Mouse (Mus musculus) liver, embryonic 15.5 days (tissue): ENCODE measurements around the gene Hs3st2. TPM values are rescaled to one million over a fixed set of nuclear protein-coding genes. Genes with fewer than 3 reads are reported as not detected.

ENCODE experiments used
- ATAC-seq: fragments of 200-750 bp; cut with Nextera tagmentation; 2 replicates; pipeline ENCODE4 v1.8.0; 2017; ENCODE audit warnings: moderate number of reproducible peaks, mild to moderate bottlenecking, moderate library complexity; ENCODE audit not compliant: insufficient read depth
- H3K27ac ChIP-seq: fragments of 300-500 bp; sonication (generic); replicated peaks from 2 replicates; pipeline ENCODE4 v1.5.1; 2015; ENCODE audit warnings: mild to moderate bottlenecking, inconsistent platforms
- H3K27me3 ChIP-seq: fragments of 300-500 bp; sonication (generic); 2 replicates; pipeline ENCODE4 v1.6.1; 2015; ENCODE audit warnings: mild to moderate bottlenecking, inconsistent platforms
- H3K36me3 ChIP-seq: fragments of 300-500 bp; sonication (generic); replicated peaks from 2 replicates; pipeline ENCODE4 v1.6.1; 2015; ENCODE audit warnings: moderate library complexity, mild to moderate bottlenecking, inconsistent platforms
- H3K4me1 ChIP-seq: fragments of 300-500 bp; sonication (generic); replicated peaks from 2 replicates; pipeline ENCODE4 v1.6.1; 2015; ENCODE audit warnings: inconsistent platforms
- H3K4me2 ChIP-seq: fragments of 300-500 bp; sonication (generic); 2 replicates; pipeline ENCODE4 v1.6.1; 2015; ENCODE audit warnings: moderate library complexity, mild to moderate bottlenecking, inconsistent platforms
- H3K4me3 ChIP-seq: fragments of 300-500 bp; sonication (generic); replicated peaks from 2 replicates; pipeline ENCODE4 v1.5.1; 2015; ENCODE audit warnings: mild to moderate bottlenecking, inconsistent platforms
- H3K9ac ChIP-seq: fragments of 300-500 bp; sonication (generic); 2 replicates; pipeline ENCODE4 v1.6.1; 2015; ENCODE audit warnings: moderate library complexity, mild to moderate bottlenecking, inconsistent platforms
- H3K9me3 ChIP-seq: fragments of 300-500 bp; sonication (generic); replicated peaks from 2 replicates; pipeline ENCODE4 v1.6.1; 2016; ENCODE audit warnings: inconsistent platforms
- WGBS: fragments of 180-500 bp; shearing (Covaris S2); methylation state at CpG from one replicate; pipeline ENCODE4 v1.1.7; 2015; ENCODE audit warnings: mixed read lengths; ENCODE audit not compliant: insufficient replicate concordance; 5-methylcytosine and 5-hydroxymethylcytosine counted together
- polyA plus RNA-seq: library from polyadenylated mRNA; unstranded; fragments of >200 nt; fragmentation: Nextera tagmentation; extraction: Ambion mirVana; gene quantifications from 2 replicates; pipeline ENCODE4 v1.2.1, GENCODE M21; 2015

Hs3st2 gene
- polyA plus RNA-seq, 1 experiment from 2014 or later, result not detected

GRCm38 (mm10) chr7:121393884-121394283 lies 2.2 kb downstream of the Hs3st2 start:
- Histone ChIP-seq H3K9ac (no peak overlapping the region), H3K4me2 (no peak overlapping the region), H3K27me3 (peaks cover 39% of the 10 kb centered on the region), H3K4me3 (no peak overlapping the region), H3K9me3 (no peaks in the 10 kb centered on the region), H3K27ac (no peak overlapping the region), H3K4me1 (no peaks in the 10 kb centered on the region), H3K36me3 (no peaks in the 10 kb centered on the region)
- ATAC-seq, result no peak
- 45% methylated on average over 1 of the region's 1 CpGs for WGBS

- Histone ChIP-seq H3K4me2 (no peak overlapping the region), H3K4me1 (no peaks in the 10 kb centered on the region), H3K4me3 (no peak overlapping the region), H3K9ac (no peak overlapping the region), H3K36me3 (no peaks in the 10 kb centered on the region), H3K9me3 (no peaks in the 10 kb centered on the region), H3K27me3 (peaks cover 39% of the 10 kb centered on the region), H3K27ac (no peak overlapping the region)
- no peak for ATAC-seq
- 58% methylated on average over 2 of the region's 2 CpGs for WGBS
These were observed 3.2 kb downstream of the Hs3st2 start for GRCm38 (mm10) chr7:121394875-121395274.

- H3K9ac ChIP-seq, result no peak overlapping the region
- H3K4me2 ChIP-seq, result no peak overlapping the region
- H3K4me1 ChIP-seq, result no peaks in the 10 kb centered on the region
- no peaks in the 10 kb centered on the region for H3K27me3 ChIP-seq
- no peaks in the 10 kb centered on the region for H3K36me3 ChIP-seq
- 61% methylated on average over 11 of the region's 11 CpGs for WGBS
- no peak overlapping the region for H3K4me3 ChIP-seq
- ATAC-seq, result no peak
- H3K27ac ChIP-seq, result no peak overlapping the region
- no peaks in the 10 kb centered on the region for H3K9me3 ChIP-seq
These were observed 19.3 kb downstream of the Hs3st2 start for GRCm38 (mm10) chr7:121410716-121411506.

- no peak overlapping the region for H3K4me3 ChIP-seq
- no peaks in the 10 kb centered on the region for H3K36me3 ChIP-seq
- no peaks in the 10 kb centered on the region for H3K4me1 ChIP-seq
- H3K27ac ChIP-seq, result no peak overlapping the region
- no peak overlapping the region for H3K9ac ChIP-seq
- H3K4me2 ChIP-seq, result no peak overlapping the region
- ATAC-seq, result no peak
- H3K27me3 ChIP-seq, result no peaks in the 10 kb centered on the region
- no peaks in the 10 kb centered on the region for H3K9me3 ChIP-seq
- 54% methylated on average over 7 of the region's 7 CpGs for WGBS
These were observed 19.8 kb downstream of the Hs3st2 start for GRCm38 (mm10) chr7:121411507-121411898.

GRCm38 (mm10) chr7:121436884-121437283 lies 45.2 kb downstream of the Hs3st2 start:
- Histone ChIP-seq H3K27ac (no peak overlapping the region), H3K4me2 (no peak overlapping the region), H3K36me3 (no peaks in the 10 kb centered on the region), H3K9ac (no peak overlapping the region), H3K4me1 (no peaks in the 10 kb centered on the region), H3K4me3 (no peak overlapping the region), H3K9me3 (no peaks in the 10 kb centered on the region), H3K27me3 (no peaks in the 10 kb centered on the region)
- WGBS, result 65% methylated on average over 6 of the region's 6 CpGs
- no peak for ATAC-seq

GRCm38 (mm10) chr7:121441186-121441585 lies 49.5 kb downstream of the Hs3st2 start:
- Histone ChIP-seq H3K27me3 (no peaks in the 10 kb centered on the region), H3K4me3 (no peak overlapping the region), H3K4me1 (no peaks in the 10 kb centered on the region), H3K27ac (no peak overlapping the region), H3K4me2 (no peak overlapping the region), H3K9me3 (no peaks in the 10 kb centered on the region), H3K36me3 (no peaks in the 10 kb centered on the region), H3K9ac (no peak overlapping the region)
- WGBS, result 48% methylated on average over 5 of the region's 5 CpGs
- ATAC-seq, result no peak

GRCm38 (mm10) chr7:121444336-121444735 lies 52.7 kb downstream of the Hs3st2 start:
- H3K27ac ChIP-seq, result no peak overlapping the region
- no peak overlapping the region for H3K4me3 ChIP-seq
- ATAC-seq, result no peak
- H3K4me2 ChIP-seq, result no peak overlapping the region
- no peaks in the 10 kb centered on the region for H3K36me3 ChIP-seq
- H3K4me1 ChIP-seq, result no peaks in the 10 kb centered on the region
- H3K9me3 ChIP-seq, result no peaks in the 10 kb centered on the region
- no peak overlapping the region for H3K9ac ChIP-seq
- 47% methylated on average over 7 of the region's 7 CpGs for WGBS
- H3K27me3 ChIP-seq, result no peaks in the 10 kb centered on the region

GRCm38 (mm10) chr7:121446281-121446680 lies 54.6 kb downstream of the Hs3st2 start:
- ATAC-seq, result 0 out of 2 replicates have a peak, but pooled peaks have one; percentile 49
- Histone ChIP-seq H3K4me3 (no peak overlapping the region), H3K4me1 (no peaks in the 10 kb centered on the region), H3K36me3 (no peaks in the 10 kb centered on the region), H3K9me3 (no peaks in the 10 kb centered on the region), H3K27me3 (no peaks in the 10 kb centered on the region), H3K4me2 (no peak overlapping the region), H3K9ac (no peak overlapping the region), H3K27ac (no peak overlapping the region)
- WGBS, result 32% methylated on average over 4 of the region's 4 CpGs

GRCm38 (mm10) chr7:121450951-121451843 lies 59.5 kb downstream of the Hs3st2 start:
- H3K9ac ChIP-seq, result no peak overlapping the region
- no peak for ATAC-seq
- WGBS, result 46% methylated on average over 13 of the region's 13 CpGs

GRCm38 (mm10) chr7:121456716-121457115 lies 65.1 kb downstream of the Hs3st2 start:
- H3K27ac ChIP-seq, result no peak overlapping the region
- no peak for ATAC-seq
- no peaks in the 10 kb centered on the region for H3K27me3 ChIP-seq
- no peak overlapping the region for H3K4me2 ChIP-seq
- 70% methylated on average over 1 of the region's 1 CpGs for WGBS
- H3K36me3 ChIP-seq, result no peaks in the 10 kb centered on the region
- H3K4me1 ChIP-seq, result no peaks in the 10 kb centered on the region
- H3K9me3 ChIP-seq, result no peaks in the 10 kb centered on the region
- no peak overlapping the region for H3K9ac ChIP-seq
- no peak overlapping the region for H3K4me3 ChIP-seq

More at GRCm38 (mm10) chr7:121450951-121451843, 59.5 kb downstream of the Hs3st2 start:
- Histone ChIP-seq H3K36me3 (no peaks in the 10 kb centered on the region), H3K27ac (no peak overlapping the region), H3K4me1 (no peaks in the 10 kb centered on the region), H3K4me3 (no peak overlapping the region), H3K9me3 (no peaks in the 10 kb centered on the region), H3K4me2 (no peak overlapping the region), H3K27me3 (no peaks in the 10 kb centered on the region)

- H3K27me3 ChIP-seq, result no peaks in the 10 kb centered on the region
- no peaks in the 10 kb centered on the region for H3K9me3 ChIP-seq
- H3K4me2 ChIP-seq, result no peak overlapping the region
- WGBS, result 28% methylated on average over 3 of the region's 3 CpGs
- no peak for ATAC-seq
- H3K9ac ChIP-seq, result no peak overlapping the region
- H3K36me3 ChIP-seq, result no peaks in the 10 kb centered on the region
- H3K4me1 ChIP-seq, result no peaks in the 10 kb centered on the region
- H3K4me3 ChIP-seq, result no peak overlapping the region
- no peak overlapping the region for H3K27ac ChIP-seq
These were observed 66.4 kb downstream of the Hs3st2 start for GRCm38 (mm10) chr7:121458075-121458474.
